Mouse (Mus musculus): ENCODE measurements around the gene D1Ertd622e. TPM values are rescaled to one million over a fixed set of nuclear protein-coding genes. Genes with fewer than 3 reads are reported as not detected.
A peak's percentile ranks its signal among the peaks of the same experiment; 100 is the strongest.

Gene D1Ertd622e
- 10 to 100 TPM; 15.3 to 17.1 TPM for total RNA-seq (2021)
- long read RNA-seq, experiment 1, full-length matches to known transcripts = 8 of 13 reads
- long read RNA-seq, experiment 1, partial matches to known transcripts = 3 of 13 reads
- long read RNA-seq, experiment 1, other reads (novel, unspliced or antisense) = 2 of 13 reads
- long read RNA-seq, experiment 2, full-length matches to known transcripts = 15 of 17 reads
- long read RNA-seq, experiment 2, partial matches to known transcripts = 0 of 17 reads
- long read RNA-seq, experiment 2, other reads (novel, unspliced or antisense) = 2 of 17 reads

GRCm38 (mm10) chr1:97661406-97662241 is at the start of gene D1Ertd622e:
Gene D1Ertd622e (minus strand): TSS chr1:97662074.
- peak; percentile 55 to 75 for DNase-seq (ENCODE audit: low spot score in 2 of 2)

GRCm38 (mm10) chr1:97710520-97710919 is 48.6 kb upstream of the D1Ertd622e start:
- DNase-seq (ENCODE audit: low spot score in 2 of 2) = no peak

GRCm38 (mm10) chr1:97705389-97705788 is 43.5 kb upstream of the D1Ertd622e start:
- no peak for DNase-seq (ENCODE audit: low spot score in 2 of 2)

GRCm38 (mm10) chr1:97704646-97705045 is 42.8 kb upstream of the D1Ertd622e start:
- no peak for DNase-seq (ENCODE audit: low spot score in 2 of 2)

- no peak for DNase-seq (ENCODE audit: low spot score in 2 of 2)
Observed at GRCm38 (mm10) chr1:97698956-97699570, 37.2 kb upstream of the D1Ertd622e start.

- DNase-seq (ENCODE audit: low spot score in 2 of 2) = no peak
Observed at GRCm38 (mm10) chr1:97697273-97697672, 35.4 kb upstream of the D1Ertd622e start.

- DNase-seq (ENCODE audit: low spot score in 2 of 2) = no peak
Observed at GRCm38 (mm10) chr1:97693825-97694224, 32.0 kb upstream of the D1Ertd622e start.

GRCm38 (mm10) chr1:97688756-97689155 is 26.9 kb upstream of the D1Ertd622e start:
- peak in 1 of 2 experiments; percentile 27 for DNase-seq (ENCODE audit: low spot score in 2 of 2)

- no peak for DNase-seq (ENCODE audit: low spot score in 2 of 2)
Observed at GRCm38 (mm10) chr1:97676526-97677177, 14.8 kb upstream of the D1Ertd622e start.

- no peak for DNase-seq (ENCODE audit: low spot score in 2 of 2)
Observed at GRCm38 (mm10) chr1:97676115-97676514, 14.2 kb upstream of the D1Ertd622e start.

GRCm38 (mm10) chr1:97672849-97673248 is 11.0 kb upstream of the D1Ertd622e start:
- DNase-seq (ENCODE audit: low spot score in 2 of 2) = no peak

GRCm38 (mm10) chr1:97667288-97667687 is 5.4 kb upstream of the D1Ertd622e start:
- no peak for DNase-seq (ENCODE audit: low spot score in 2 of 2)

GRCm38 (mm10) chr1:97662324-97662723 is 450 bp upstream of the D1Ertd622e start:
- no peak for DNase-seq (ENCODE audit: low spot score in 2 of 2)

- DNase-seq (ENCODE audit: low spot score in 2 of 2) = peak; percentile 38 to 68
Observed at GRCm38 (mm10) chr1:97660687-97661405, 1.0 kb downstream of the D1Ertd622e start.

- no peak for DNase-seq (ENCODE audit: low spot score in 2 of 2)
Observed at GRCm38 (mm10) chr1:97659405-97659804, 2.5 kb downstream of the D1Ertd622e start.

- no peak for DNase-seq (ENCODE audit: low spot score in 2 of 2)
Observed at GRCm38 (mm10) chr1:97657786-97658185, 4.1 kb downstream of the D1Ertd622e start.

GRCm38 (mm10) chr1:97657201-97657600 is 4.7 kb downstream of the D1Ertd622e start:
- DNase-seq (ENCODE audit: low spot score in 2 of 2) = no peak

- no peak for DNase-seq (ENCODE audit: low spot score in 2 of 2)
Observed at GRCm38 (mm10) chr1:97654397-97654975, 7.4 kb downstream of the D1Ertd622e start.

GRCm38 (mm10) chr1:97650553-97651123 is 11.2 kb downstream of the D1Ertd622e start:
- no peak for DNase-seq (ENCODE audit: low spot score in 2 of 2)

GRCm38 (mm10) chr1:97650072-97650471 is 11.8 kb downstream of the D1Ertd622e start:
- no peak for DNase-seq (ENCODE audit: low spot score in 2 of 2)
